Mouse (Mus musculus): ENCODE measurements around the gene Nop2. TPM values are rescaled to one million over a fixed set of nuclear protein-coding genes. Genes with fewer than 3 reads are reported as not detected.

Gene Nop2
- polyA plus RNA-seq, 1 experiment from 2014 or later: 45.3 TPM

GRCm38 (mm10) chr6:125147329-125147728, 15.6 kb downstream of the Nop2 start:
- Histone ChIP-seq H3K27ac (replicated peaks) (peak overlapping the region; percentile 61), H3K9ac (peak overlapping the region; percentile 93), H3K36me3 (peaks cover 39% of the 10 kb centered on the region), H3K4me3 (peak overlapping the region; percentile 83), H3K27me3 (no peaks in the 10 kb centered on the region), H3K9me3 (no peaks in the 10 kb centered on the region), H3K4me1 (replicated peaks) (peaks cover 51% of the 10 kb centered on the region), H3K4me2 (peak overlapping the region; percentile 91)
- WGBS: 40% methylated on average over 10 of the region's 10 CpGs
- no peak for ATAC-seq (ENCODE audit: low read depth)

- Histone ChIP-seq H3K27me3 (no peaks in the 10 kb centered on the region), H3K36me3 (peaks cover 41% of the 10 kb centered on the region), H3K4me2 (peak overlapping the region; percentile 91), H3K4me1 (replicated peaks) (peaks cover 51% of the 10 kb centered on the region), H3K9ac (peak overlapping the region; percentile 93), H3K4me3 (peak overlapping the region; percentile 83; the same call in 1 of the 2 replicates), H3K27ac (replicated peaks) (peak overlapping the region; percentile 61), H3K9me3 (no peaks in the 10 kb centered on the region)
- no peak for ATAC-seq (ENCODE audit: low read depth)
- 67% methylated on average over 18 of the region's 18 CpGs for WGBS
Observed at GRCm38 (mm10) chr6:125148251-125148925, 16.7 kb downstream of the Nop2 start.

GRCm38 (mm10) chr6:125148926-125149568, 17.3 kb downstream of the Nop2 start:
- no peak for ATAC-seq (ENCODE audit: low read depth)
- no peak overlapping the region for H3K4me3 ChIP-seq
- peak overlapping the region; percentile 61 for H3K27ac ChIP-seq (replicated peaks)
- WGBS: 74% methylated on average over 16 of the region's 16 CpGs
- H3K27me3 ChIP-seq: no peaks in the 10 kb centered on the region
- peak overlapping the region; percentile 91 for H3K4me2 ChIP-seq
- H3K9ac ChIP-seq: peak overlapping the region; percentile 93
- H3K9me3 ChIP-seq: no peaks in the 10 kb centered on the region
- peaks cover 51% of the 10 kb centered on the region for H3K4me1 ChIP-seq (replicated peaks)
- H3K36me3 ChIP-seq: peaks cover 42% of the 10 kb centered on the region

- no peak overlapping the region for H3K4me2 ChIP-seq
- H3K4me1 ChIP-seq (replicated peaks): peaks cover 46% of the 10 kb centered on the region
- H3K4me3 ChIP-seq: no peak overlapping the region
- peak overlapping the region; percentile 61; the same call in 1 of the 2 replicates for H3K27ac ChIP-seq (replicated peaks)
- H3K27me3 ChIP-seq: no peaks in the 10 kb centered on the region
- H3K9ac ChIP-seq: peak overlapping the region; percentile 93; the same call in 1 of the 2 replicates
- H3K9me3 ChIP-seq: no peaks in the 10 kb centered on the region
- H3K36me3 ChIP-seq: peaks cover 40% of the 10 kb centered on the region
- ATAC-seq (ENCODE audit: low read depth): no peak
- WGBS: 73% methylated on average over 7 of the region's 7 CpGs
Observed at GRCm38 (mm10) chr6:125149569-125149950, 17.9 kb downstream of the Nop2 start.

- H3K9ac ChIP-seq: peak overlapping the region; percentile 34; the same call in 1 of the 2 replicates
- no peaks in the 10 kb centered on the region for H3K9me3 ChIP-seq
- H3K27me3 ChIP-seq: no peaks in the 10 kb centered on the region
- peaks cover 55% of the 10 kb centered on the region for H3K36me3 ChIP-seq
- H3K4me2 ChIP-seq: no peak overlapping the region
- 79% methylated on average over 22 of the region's 22 CpGs for WGBS
- peak overlapping the region; percentile 18; the same call in 1 of the 2 replicates for H3K27ac ChIP-seq (replicated peaks)
- peaks cover 34% of the 10 kb centered on the region for H3K4me1 ChIP-seq (replicated peaks)
- H3K4me3 ChIP-seq: no peak overlapping the region
- ATAC-seq (ENCODE audit: low read depth): peak; percentile 24; the same call in 1 of the 2 replicates
Observed at GRCm38 (mm10) chr6:125152212-125153017, 20.7 kb downstream of the Nop2 start.

- Histone ChIP-seq H3K4me2 (no peak overlapping the region), H3K36me3 (peaks cover 60% of the 10 kb centered on the region), H3K4me3 (no peak overlapping the region), H3K4me1 (replicated peaks) (peaks cover 34% of the 10 kb centered on the region), H3K9ac (peak overlapping the region; percentile 34; the same call in 1 of the 2 replicates), H3K27me3 (no peaks in the 10 kb centered on the region), H3K27ac (replicated peaks) (peak overlapping the region; percentile 13; the same call in 1 of the 2 replicates), H3K9me3 (no peaks in the 10 kb centered on the region)
- 80% methylated on average over 5 of the region's 5 CpGs for WGBS
- ATAC-seq (ENCODE audit: low read depth): no peak
Observed at GRCm38 (mm10) chr6:125153018-125153389, 21.3 kb downstream of the Nop2 start.

- no peak for ATAC-seq (ENCODE audit: low read depth)
- H3K9ac ChIP-seq: no peak overlapping the region
- H3K4me3 ChIP-seq: no peak overlapping the region
- H3K9me3 ChIP-seq: no peaks in the 10 kb centered on the region
- peaks cover 63% of the 10 kb centered on the region for H3K36me3 ChIP-seq
- no peak overlapping the region for H3K27ac ChIP-seq (replicated peaks)
- H3K4me2 ChIP-seq: no peak overlapping the region
- no peaks in the 10 kb centered on the region for H3K27me3 ChIP-seq
- H3K4me1 ChIP-seq (replicated peaks): peaks cover 27% of the 10 kb centered on the region
- WGBS: 88% methylated on average over 4 of the region's 4 CpGs
Observed at GRCm38 (mm10) chr6:125153682-125154081, 22.0 kb downstream of the Nop2 start.

- Histone ChIP-seq H3K9ac (no peak overlapping the region), H3K4me2 (no peak overlapping the region), H3K36me3 (peaks cover 69% of the 10 kb centered on the region), H3K4me3 (no peak overlapping the region), H3K27ac (replicated peaks) (no peak overlapping the region), H3K27me3 (no peaks in the 10 kb centered on the region), H3K4me1 (replicated peaks) (peaks cover 19% of the 10 kb centered on the region), H3K9me3 (no peaks in the 10 kb centered on the region)
- ATAC-seq (ENCODE audit: low read depth): no peak
Observed at GRCm38 (mm10) chr6:125154550-125154949, 22.8 kb downstream of the Nop2 start.

- no peak for ATAC-seq (ENCODE audit: low read depth)
- peaks cover 74% of the 10 kb centered on the region for H3K36me3 ChIP-seq
- no peak overlapping the region for H3K4me2 ChIP-seq
- H3K4me3 ChIP-seq: no peak overlapping the region
- no peaks in the 10 kb centered on the region for H3K27me3 ChIP-seq
- peaks cover 16% of the 10 kb centered on the region for H3K4me1 ChIP-seq (replicated peaks)
- H3K27ac ChIP-seq (replicated peaks): no peak overlapping the region
- H3K9me3 ChIP-seq: no peaks in the 10 kb centered on the region
- no peak overlapping the region for H3K9ac ChIP-seq
- whole genome bisulfite sequencing: 89% methylated on average over 8 of the region's 8 CpGs
Observed at GRCm38 (mm10) chr6:125155262-125155661, 23.6 kb downstream of the Nop2 start.

- no peak for ATAC-seq (ENCODE audit: low read depth)
- WGBS: 86% methylated on average over 3 of the region's 3 CpGs
Observed at GRCm38 (mm10) chr6:125156491-125156890, 24.8 kb downstream of the Nop2 start.

GRCm38 (mm10) chr6:125156903-125157614, 25.4 kb downstream of the Nop2 start:
- Histone ChIP-seq H3K27me3 (no peaks in the 10 kb centered on the region), H3K36me3 (peaks cover 75% of the 10 kb centered on the region), H3K9ac (peak overlapping the region; percentile 31; the same call in 1 of the 2 replicates), H3K4me3 (no peak overlapping the region), H3K4me1 (replicated peaks) (peaks cover 27% of the 10 kb centered on the region), H3K27ac (replicated peaks) (peak overlapping the region; percentile 75), H3K9me3 (no peaks in the 10 kb centered on the region), H3K4me2 (no peak overlapping the region)
- 12% methylated on average over 7 of the region's 7 CpGs for WGBS
- ATAC-seq (ENCODE audit: low read depth): no peak

More at GRCm38 (mm10) chr6:125156491-125156890, 24.8 kb downstream of the Nop2 start:
- no peak overlapping the region for H3K9ac ChIP-seq
- no peaks in the 10 kb centered on the region for H3K9me3 ChIP-seq
- no peaks in the 10 kb centered on the region for H3K27me3 ChIP-seq
- peaks cover 25% of the 10 kb centered on the region for H3K4me1 ChIP-seq (replicated peaks)
- peaks cover 79% of the 10 kb centered on the region for H3K36me3 ChIP-seq
- no peak overlapping the region for H3K27ac ChIP-seq (replicated peaks)
- no peak overlapping the region for H3K4me3 ChIP-seq
- no peak overlapping the region for H3K4me2 ChIP-seq

Data from neural tube, embryonic 13.5 days (tissue).